Mouse (Mus musculus): Measurements from ENCODE around the gene Ace2.

Ace2 gene

GRCm38 (mm10) chrX:164183844-164184243 lies 44.7 kb downstream of the Ace2 start:
- peak; percentile 58 for DNase-seq

GRCm38 (mm10) chrX:164189880-164190279 lies 50.7 kb downstream of the Ace2 start:
- DNase-seq = no peak

GRCm38 (mm10) chrX:164197679-164198078 lies 58.5 kb downstream of the Ace2 start:
- no peak for DNase-seq

DNA sequence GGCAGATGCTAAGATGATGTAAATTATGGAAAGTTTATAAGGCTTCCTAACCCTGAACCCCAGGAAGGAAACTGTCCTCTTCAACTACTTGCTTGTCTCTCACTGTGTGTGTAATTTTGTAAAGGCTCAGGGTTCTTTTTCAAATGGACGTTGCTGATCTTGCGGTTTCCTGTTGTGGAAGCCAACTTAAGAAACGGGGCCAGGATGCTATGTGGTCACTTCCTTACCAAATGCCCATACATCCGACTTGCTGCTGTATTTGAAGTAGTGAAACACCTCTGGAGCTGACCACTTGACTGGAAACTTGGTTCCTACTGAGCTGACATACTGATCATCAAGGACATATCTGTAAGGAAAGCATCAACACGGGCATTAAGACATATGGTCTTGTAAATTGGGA lies 61.4 kb downstream of the Ace2 start:
- no peak for DNase-seq

- peak; percentile 32 for DNase-seq
Observed at GRCm38 (mm10) chrX:164221989-164222388, 82.9 kb downstream of the Ace2 start.

DNA sequence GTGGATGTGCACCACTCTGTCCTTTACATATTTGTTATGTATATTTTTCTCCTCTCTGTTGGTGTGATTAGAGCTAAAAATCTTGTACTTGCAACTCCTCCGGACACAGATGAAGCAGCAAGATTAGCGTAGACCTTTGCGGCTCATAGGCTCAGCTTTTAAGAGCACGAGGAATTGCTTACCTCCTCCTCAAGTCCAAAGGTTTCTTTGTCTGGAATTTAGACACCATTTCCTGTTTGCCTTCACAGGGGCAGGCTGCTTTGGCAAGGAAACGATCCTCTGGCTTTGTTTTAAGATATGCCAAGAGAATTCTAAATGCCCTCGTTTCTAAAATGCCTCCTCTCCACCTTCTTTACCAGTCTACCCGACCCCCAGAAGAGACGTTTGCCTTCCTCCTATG lies 94.2 kb downstream of the Ace2 start:
- DNase-seq = no peak

Measured in lung, postnatal 14 days (tissue).